Mouse (Mus musculus) embryonic facial prominence, embryonic 15.5 days (tissue): ENCODE data around the gene Cdk9. TPM values are rescaled to one million over a fixed set of nuclear protein-coding genes. Genes with fewer than 3 reads are reported as not detected.

Experiments used
- ATAC-seq: fragments of 200-750 bp; cut with Nextera tagmentation; 2 replicates; pipeline ENCODE4 v1.8.0; 2017; ENCODE audit warnings: low read depth, moderate TSS enrichment; ENCODE audit not compliant: insufficient number of reproducible peaks, low FRiP score, low TSS enrichment
- H3K27ac ChIP-seq: fragments of 300-500 bp; sonication (generic); replicated peaks from 2 replicates; pipeline ENCODE4 v1.5.1; 2015; ENCODE audit warnings: mild to moderate bottlenecking, inconsistent platforms
- H3K27me3 ChIP-seq: fragments of 300-500 bp; sonication (generic); 2 replicates; pipeline ENCODE4 v1.6.1; 2015; ENCODE audit warnings: inconsistent platforms
- H3K36me3 ChIP-seq: fragments of 300-500 bp; sonication (generic); 2 replicates; pipeline ENCODE4 v1.6.1; 2015; ENCODE audit warnings: mild to moderate bottlenecking, inconsistent platforms
- H3K4me1 ChIP-seq: fragments of 300-500 bp; sonication (generic); 2 replicates; pipeline ENCODE4 v1.6.1; 2015; ENCODE audit warnings: inconsistent platforms
- H3K4me2 ChIP-seq: fragments of 300-500 bp; sonication (generic); replicated peaks from 2 replicates; pipeline ENCODE4 v1.6.1; 2015; ENCODE audit warnings: mild to moderate bottlenecking, inconsistent platforms
- H3K4me3 ChIP-seq: fragments of 300-500 bp; sonication (generic); replicated peaks from 2 replicates; pipeline ENCODE4 v1.5.1; 2015; ENCODE audit warnings: mild to moderate bottlenecking, inconsistent platforms
- H3K9ac ChIP-seq: fragments of 300-500 bp; sonication (generic); 2 replicates; pipeline ENCODE4 v1.6.1; 2015; ENCODE audit warnings: inconsistent platforms
- H3K9me3 ChIP-seq: fragments of 300-500 bp; sonication (generic); replicated peaks from 2 replicates; pipeline ENCODE4 v1.6.1; 2016; ENCODE audit warnings: inconsistent platforms
- WGBS: fragments of 180-500 bp; shearing (Covaris S2); methylation state at CpG from one replicate; pipeline ENCODE4 v1.1.7; 2015; 5-methylcytosine and 5-hydroxymethylcytosine counted together
- polyA plus RNA-seq: library from polyadenylated mRNA; unstranded; fragments of >200 nt; fragmentation: Nextera tagmentation; extraction: Ambion mirVana; gene quantifications from 2 replicates; pipeline ENCODE4 v1.2.1, GENCODE M21; 2015

Gene Cdk9
- polyA plus RNA-seq, 1 experiment from 2014 or later: 106 TPM

GRCm38 (mm10) chr2:32732695-32733094 lies 19.8 kb upstream of the Cdk9 start:
- Histone ChIP-seq H3K27ac (no peak overlapping the region), H3K27me3 (no peaks in the 10 kb centered on the region), H3K36me3 (no peaks in the 10 kb centered on the region), H3K4me3 (no peak overlapping the region), H3K4me1 (peaks cover 43% of the 10 kb centered on the region), H3K4me2 (no peak overlapping the region), H3K9me3 (no peaks in the 10 kb centered on the region), H3K9ac (no peak overlapping the region)
- WGBS: 66% methylated on average over 6 of the region's 6 CpGs
- no peak for ATAC-seq

DNA sequence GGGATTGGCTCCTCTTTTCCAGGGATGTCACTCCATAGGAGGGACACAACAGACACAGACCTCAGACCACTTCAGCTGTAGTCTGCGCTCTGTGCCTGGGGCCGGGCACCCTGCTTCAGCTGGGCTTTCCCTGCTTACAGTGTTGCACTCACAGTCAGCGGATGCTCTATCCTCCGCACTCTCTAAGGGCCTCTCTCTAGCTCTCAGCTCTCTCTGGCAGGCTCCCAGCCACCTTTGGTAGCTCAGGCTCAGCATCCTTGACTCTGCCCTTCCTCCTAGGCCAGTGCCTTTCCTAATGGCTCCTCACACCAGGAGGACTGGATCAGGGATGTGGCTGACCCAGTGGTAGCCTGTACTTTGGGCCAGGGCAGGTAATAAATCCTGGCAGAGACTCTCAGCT lies 19.0 kb upstream of the Cdk9 start:
- Histone ChIP-seq H3K9me3 (no peaks in the 10 kb centered on the region), H3K4me1 (peaks cover 48% of the 10 kb centered on the region), H3K27me3 (no peaks in the 10 kb centered on the region), H3K27ac (peak overlapping the region; percentile 45), H3K4me2 (no peak overlapping the region), H3K4me3 (no peak overlapping the region), H3K36me3 (no peaks in the 10 kb centered on the region), H3K9ac (no peak overlapping the region)
- no peak for ATAC-seq
- 50% methylated on average over 4 of the region's 4 CpGs for WGBS

- no peak overlapping the region for H3K9ac ChIP-seq
- 8% methylated on average over 11 of the region's 11 CpGs for WGBS
- no peak overlapping the region for H3K4me3 ChIP-seq
- ATAC-seq: no peak
- H3K9me3 ChIP-seq: no peaks in the 10 kb centered on the region
- peak overlapping the region; percentile 15; the same call in 1 of the 2 replicates for H3K4me2 ChIP-seq
- H3K4me1 ChIP-seq: peaks cover 49% of the 10 kb centered on the region
- H3K36me3 ChIP-seq: no peaks in the 10 kb centered on the region
- H3K27me3 ChIP-seq: no peaks in the 10 kb centered on the region
- H3K27ac ChIP-seq: peak overlapping the region; percentile 74
These were observed 18.0 kb upstream of the Cdk9 start for GRCm38 (mm10) chr2:32730854-32731253.

GRCm38 (mm10) chr2:32729547-32729946 lies 16.7 kb upstream of the Cdk9 start:
- H3K4me3 ChIP-seq: peak overlapping the region; percentile 4; the same call in 1 of the 2 replicates
- no peak for ATAC-seq
- no peak overlapping the region for H3K4me2 ChIP-seq
- H3K9me3 ChIP-seq: no peaks in the 10 kb centered on the region
- 50% methylated on average over 4 of the region's 4 CpGs for WGBS
- H3K4me1 ChIP-seq: peaks cover 42% of the 10 kb centered on the region
- no peaks in the 10 kb centered on the region for H3K36me3 ChIP-seq
- H3K27me3 ChIP-seq: no peaks in the 10 kb centered on the region
- H3K9ac ChIP-seq: no peak overlapping the region
- H3K27ac ChIP-seq: 0 out of 2 replicates have a peak overlapping the region, but pooled peaks have one; percentile 74

DNA sequence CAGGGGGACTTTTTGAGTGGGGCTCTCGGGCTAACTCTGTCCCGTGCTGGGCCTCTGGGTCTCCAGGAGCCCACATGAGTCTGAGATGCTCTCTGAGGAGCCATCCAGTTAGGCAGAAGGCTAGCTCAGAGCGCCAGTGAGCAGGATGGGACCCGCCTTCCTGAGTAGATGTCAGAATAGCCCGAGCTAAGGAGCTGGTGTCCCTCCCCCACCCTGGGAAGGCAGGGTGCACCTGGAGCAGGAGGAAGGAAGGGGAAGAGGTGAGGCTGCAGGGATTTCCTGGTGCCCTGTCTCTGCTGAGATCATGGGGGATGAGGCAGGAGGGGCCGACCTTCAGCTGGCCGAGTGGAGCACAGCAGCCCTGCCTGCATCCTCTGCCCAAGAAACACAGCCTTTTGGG lies 15.6 kb upstream of the Cdk9 start:
- 41% methylated on average over 7 of the region's 7 CpGs for WGBS
- Histone ChIP-seq H3K4me3 (peak overlapping the region; percentile 40), H3K36me3 (no peaks in the 10 kb centered on the region), H3K27ac (no peak overlapping the region), H3K4me2 (peak overlapping the region; percentile 52), H3K27me3 (no peaks in the 10 kb centered on the region), H3K4me1 (peaks cover 39% of the 10 kb centered on the region), H3K9me3 (no peaks in the 10 kb centered on the region), H3K9ac (no peak overlapping the region)
- ATAC-seq: no peak

DNA sequence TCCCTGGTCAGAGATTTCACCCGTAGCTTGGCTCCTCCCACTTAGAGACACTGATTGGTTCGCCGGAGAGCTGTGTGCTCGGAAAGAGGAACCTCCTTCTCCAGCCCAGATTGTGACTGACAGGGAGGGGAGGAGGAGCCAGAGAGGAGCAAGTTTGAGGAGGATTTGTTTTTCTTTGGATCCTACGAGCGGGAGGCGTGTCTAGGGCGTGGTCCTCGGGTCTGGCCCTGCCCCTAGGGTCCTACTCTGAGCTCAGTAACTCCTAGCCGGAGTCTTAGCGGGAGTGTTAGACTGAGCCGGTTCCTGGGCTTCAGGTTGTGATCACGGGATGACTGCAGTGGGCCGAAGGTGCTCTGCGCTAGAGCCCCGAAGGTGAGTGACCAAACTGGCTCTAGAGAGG lies 14.6 kb upstream of the Cdk9 start:
- Histone ChIP-seq H3K4me3 (peak overlapping the region; percentile 40), H3K36me3 (no peaks in the 10 kb centered on the region), H3K9me3 (no peaks in the 10 kb centered on the region), H3K9ac (no peak overlapping the region), H3K4me1 (peaks cover 39% of the 10 kb centered on the region), H3K4me2 (peak overlapping the region; percentile 52), H3K27me3 (no peaks in the 10 kb centered on the region), H3K27ac (peak overlapping the region; percentile 58)
- WGBS: 1% methylated on average over 16 of the region's 16 CpGs
- peak; percentile 97 for ATAC-seq

- no peak overlapping the region for H3K27ac ChIP-seq
- H3K4me1 ChIP-seq: peaks cover 42% of the 10 kb centered on the region
- WGBS: 78% methylated on average over 16 of the region's 16 CpGs
- H3K4me2 ChIP-seq: no peak overlapping the region
- no peaks in the 10 kb centered on the region for H3K36me3 ChIP-seq
- no peaks in the 10 kb centered on the region for H3K27me3 ChIP-seq
- H3K4me3 ChIP-seq: no peak overlapping the region
- H3K9me3 ChIP-seq: no peaks in the 10 kb centered on the region
- H3K9ac ChIP-seq: no peak overlapping the region
- no peak for ATAC-seq
These were observed 12.2 kb upstream of the Cdk9 start for GRCm38 (mm10) chr2:32724832-32725790.

DNA sequence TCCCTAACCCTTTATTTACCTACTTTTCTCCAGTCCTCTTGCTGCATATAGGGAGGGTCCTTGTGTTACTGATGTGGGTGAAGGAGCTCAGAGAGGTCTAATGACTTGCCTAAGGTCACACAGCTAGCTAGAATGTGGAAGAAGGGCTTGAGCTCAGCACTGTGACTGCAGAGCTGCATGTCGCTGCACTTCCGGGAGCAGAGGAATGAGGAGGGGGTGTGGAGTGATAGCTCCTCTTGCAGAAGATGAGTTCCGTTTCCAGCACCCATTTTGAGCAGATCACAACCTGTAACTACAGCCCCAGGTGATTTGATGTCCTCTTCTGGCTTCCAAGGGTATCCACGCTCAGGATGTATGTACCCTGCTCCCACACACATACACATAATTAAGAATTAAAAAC lies 11.3 kb upstream of the Cdk9 start:
- Histone ChIP-seq H3K9ac (no peak overlapping the region), H3K27ac (no peak overlapping the region), H3K4me2 (no peak overlapping the region), H3K9me3 (no peaks in the 10 kb centered on the region), H3K4me1 (peaks cover 39% of the 10 kb centered on the region), H3K36me3 (no peaks in the 10 kb centered on the region), H3K4me3 (no peak overlapping the region), H3K27me3 (no peaks in the 10 kb centered on the region)
- ATAC-seq: no peak
- 71% methylated on average over 4 of the region's 4 CpGs for WGBS

DNA sequence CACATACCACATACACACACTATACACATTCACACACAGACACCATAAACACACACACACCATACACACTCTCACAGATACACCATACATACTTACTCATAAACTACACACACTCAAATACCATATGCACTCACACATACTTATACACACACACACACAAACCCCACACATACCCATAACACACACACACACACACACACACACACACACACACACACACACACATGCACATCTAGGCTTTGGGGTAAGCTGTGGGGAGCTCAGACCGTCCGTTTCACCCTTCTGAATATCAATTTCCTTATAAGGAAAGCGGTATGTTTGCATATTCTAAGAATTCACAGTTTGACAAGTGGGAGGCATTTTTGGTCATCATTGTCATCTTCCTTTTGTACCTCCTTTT lies 9.7 kb upstream of the Cdk9 start:
- peaks cover 31% of the 10 kb centered on the region for H3K4me1 ChIP-seq
- H3K4me3 ChIP-seq: no peak overlapping the region
- H3K9me3 ChIP-seq: no peaks in the 10 kb centered on the region
- H3K4me2 ChIP-seq: peak overlapping the region; percentile 34; the same call in 1 of the 2 replicates
- 53% methylated on average over 3 of the region's 3 CpGs for WGBS
- no peak overlapping the region for H3K9ac ChIP-seq
- no peaks in the 10 kb centered on the region for H3K27me3 ChIP-seq
- ATAC-seq: no peak
- H3K27ac ChIP-seq: no peak overlapping the region
- no peaks in the 10 kb centered on the region for H3K36me3 ChIP-seq

GRCm38 (mm10) chr2:32722046-32722445 lies 9.2 kb upstream of the Cdk9 start:
- H3K4me3 ChIP-seq: peak overlapping the region; percentile 25
- WGBS: 49% methylated on average over 6 of the region's 6 CpGs

DNA sequence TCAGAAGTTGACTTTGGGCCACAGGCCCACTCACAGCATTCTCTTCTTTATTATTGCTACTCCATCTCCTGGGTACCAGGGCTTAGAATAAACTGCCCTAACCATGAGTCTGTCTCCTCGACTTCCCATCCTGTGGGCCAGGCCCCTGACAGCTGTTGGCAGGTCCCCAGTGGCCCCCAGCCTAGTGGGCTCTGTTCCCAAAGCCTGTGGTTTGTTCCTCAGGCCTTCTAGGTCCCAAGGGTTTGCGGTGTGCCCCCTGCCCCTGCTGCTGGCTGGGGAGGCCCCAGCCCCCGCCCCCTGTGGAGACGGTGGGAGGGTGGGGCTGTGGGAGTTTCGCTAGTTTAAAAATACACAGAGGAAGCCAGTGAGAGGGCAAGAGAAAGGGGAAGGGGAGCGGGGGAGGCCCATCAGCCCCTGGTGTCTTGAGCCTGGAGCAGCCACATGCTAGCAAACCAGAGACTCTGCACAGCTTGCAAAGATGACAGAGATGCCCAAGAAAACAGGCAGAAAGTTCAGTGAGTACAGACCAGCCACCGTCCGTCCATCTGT lies 7.9 kb upstream of the Cdk9 start, which contains the start of gene Sh2d3c:
Sh2d3c (plus strand) TSS at position 375 of the 549 bp plus-strand sequence.
- Histone ChIP-seq H3K27ac (peak within 1 kb of the TSS; percentile 17), H3K9me3 (no peaks in the 10 kb centered on the region), H3K9ac (no peak within 1 kb of the TSS), H3K36me3 (no peaks in the 10 kb centered on the region), H3K27me3 (no peaks in the 10 kb centered on the region), H3K4me3 (peak within 1 kb of the TSS; percentile 25), H3K4me2 (peak within 1 kb of the TSS; percentile 34), H3K4me1 (peaks cover 26% of the 10 kb centered on the region)
- WGBS: 32% methylated on average over 8 of the region's 8 CpGs
- peak; percentile 64; the same call in 1 of the 2 replicates for ATAC-seq

More at GRCm38 (mm10) chr2:32722046-32722445, 9.2 kb upstream of the Cdk9 start:
- Histone ChIP-seq H3K4me1 (peaks cover 28% of the 10 kb centered on the region), H3K27me3 (no peaks in the 10 kb centered on the region), H3K9me3 (no peaks in the 10 kb centered on the region), H3K27ac (0 out of 2 replicates have a peak overlapping the region, but pooled peaks have one; percentile 17), H3K9ac (no peak overlapping the region), H3K36me3 (no peaks in the 10 kb centered on the region), H3K4me2 (peak overlapping the region; percentile 34)
- no peak for ATAC-seq
